Mouse (Mus musculus): Measurements from ENCODE around the gene Slc6a8.

- TF ChIP-seq TCF12 (IDR thresholded peaks at IDR 0.05; ENCODE audit: low read depth, low read length) = no peak
- no peak for TF ChIP-seq EP300 (IDR thresholded peaks at IDR 0.05; ENCODE audit: low read length)
- TF ChIP-seq KAT2A (IDR thresholded peaks at IDR 0.05; ENCODE audit: insufficient replicate concordance, low read length) = no peak
- no peak for TF ChIP-seq MAX (IDR thresholded peaks at IDR 0.05; ENCODE audit: low read length)
- TF ChIP-seq MEF2A (IDR thresholded peaks at IDR 0.05; ENCODE audit: borderline replicate concordance, low read depth, low read length) = no peak
- TF ChIP-seq CTCF (conservative IDR thresholded peaks at IDR 0.05 in 1 of 2, IDR thresholded peaks at IDR 0.05 in 1 of 2; ENCODE audit: low read depth in 2 of 2, low read length in 2 of 2) = peak in 1 of 2 experiments; percentile 52; a peak in 2 of 4 replicates
- TF ChIP-seq NELFE (IDR thresholded peaks at IDR 0.05; ENCODE audit: low read depth, low read length) = peak; percentile 84; the same call in 1 of the 2 replicates
- no peak for TF ChIP-seq BHLHE40 (IDR thresholded peaks at IDR 0.05; ENCODE audit: low read depth, low read length)
- no peak for TF ChIP-seq POLR2A (IDR thresholded peaks at IDR 0.05; ENCODE audit: low read depth, low read length)
- no peak for TF ChIP-seq CHD2 (IDR thresholded peaks at IDR 0.05; ENCODE audit: low read length)
- TF ChIP-seq CHD1 (IDR thresholded peaks at IDR 0.05; ENCODE audit: low read depth, low read length) = no peak
- TF ChIP-seq MYC (IDR thresholded peaks at IDR 0.05; ENCODE audit: low read depth, low read length) = no peak
Observed at GRCm38 (mm10) chrX:73715476-73716108, 42.6 kb downstream of the Slc6a8 start.

Data from CH12.LX (cell line).